ENCODE assay signal across 9 mouse cellular contexts in the genomic region with DNA sequence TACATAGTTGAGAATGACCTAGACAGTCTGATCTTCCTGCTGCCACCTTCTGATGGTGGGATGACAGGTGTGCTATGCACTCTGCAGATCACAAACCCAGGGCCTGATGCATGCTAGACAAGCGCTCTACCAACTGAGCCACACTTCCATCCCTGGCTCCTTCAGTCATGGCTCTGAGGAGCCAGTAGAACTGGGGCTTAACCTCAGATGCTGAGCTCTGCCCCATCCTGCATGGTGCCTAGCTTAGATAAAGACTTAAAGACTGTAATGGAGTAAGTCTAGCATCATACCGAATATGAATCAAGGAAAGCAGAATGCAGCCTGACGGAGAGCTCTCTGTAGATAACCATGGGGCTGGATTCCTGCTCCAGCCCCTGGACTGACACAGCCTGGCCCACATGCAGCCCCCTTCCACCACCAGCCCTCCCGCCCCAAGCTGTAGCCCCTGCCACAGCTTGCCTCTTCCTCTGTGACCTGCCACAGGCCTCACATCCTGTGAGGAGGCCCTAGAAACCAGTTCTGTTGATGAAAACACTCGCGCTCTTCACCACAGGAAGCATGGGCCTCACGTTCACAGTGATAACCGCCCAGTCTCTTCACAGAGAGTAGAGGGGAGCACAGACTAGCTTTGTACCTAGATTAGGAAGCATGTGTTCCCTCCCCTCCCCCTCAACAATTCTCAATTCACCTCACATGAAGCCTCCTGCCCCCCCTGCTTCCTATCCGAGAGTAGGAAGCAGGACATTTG. TPM values are rescaled to one million over a fixed set of nuclear protein-coding genes. Genes with fewer than 3 reads are reported as not detected.
DNase-seq lines count a peak whose midpoint lies in the region; ATAC-seq lines count a peak whose summit lies in the region.
"Had no signal": no experiment of that assay in that cellular context is flagged by ENCODE, and none has a peak within 500 bp of the region (broad histone marks: within the 10 kb centered on the region; RNA-seq: fewer than 3 reads in every experiment).

No protein-coding gene starts in this region.

- no peak for ATAC-seq in limb, embryonic 13.5 days (ENCODE audit: low FRiP score, low read depth)

- H3K9ac ChIP-seq in limb, embryonic 13.5 days: no peak overlapping the region

- peak overlapping the region; percentile 33; the same call in 1 of the 2 replicates for H3K27ac ChIP-seq in limb, embryonic 13.5 days
- no peak overlapping the region for H3K27ac ChIP-seq in limb, embryonic 10.5 days

- H3K4me3 ChIP-seq in limb, embryonic 13.5 days: no peak overlapping the region
- no peak overlapping the region for H3K4me3 ChIP-seq in limb, embryonic 10.5 days

- no peak overlapping the region for H3K4me2 ChIP-seq in limb, embryonic 13.5 days (replicated peaks)

- H3K27me3 ChIP-seq in limb, embryonic 13.5 days: no peaks in the 10 kb centered on the region
- H3K27me3 ChIP-seq in limb, embryonic 10.5 days (ENCODE audit: low read depth, poor library complexity, severe bottlenecking): no peaks in the 10 kb centered on the region

- WGBS in limb, embryonic 13.5 days: 70% methylated on average over 9 of the region's 9 CpGs
- 84% methylated on average over 9 of the region's 9 CpGs for WGBS in limb, embryonic 10.5 days

- DNase-seq in limb, embryonic 10.5 days (ENCODE audit: low spot score): no peak
- peak; percentile 31 to 44 for DNase-seq in heart, postnatal 10 days
- DNase-seq in lung, postnatal 4 days: peak; percentile 26 to 51
- peak; percentile 84 for DNase-seq in thymus, postnatal 14 days
- no peak for DNase-seq in MN1 (ENCODE audit: low spot score)
- no peak for DNase-seq in kidney, adult 18-20 months
- no peak for DNase-seq in retina, embryonic 14.5 days (ENCODE audit: low spot score)

- H3K4me1 ChIP-seq in limb, embryonic 13.5 days: peaks cover 10% of the 10 kb centered on the region
- peaks cover 22% of the 10 kb centered on the region for H3K4me1 ChIP-seq in limb, embryonic 10.5 days

- intact Hi-C loops in heart, postnatal 10 days (cut with DNase I): loop anchor here (2.0 kb wide), 1 partner anchor 71 kb away; no protein-coding TSS in a partner anchor

- no peaks in the 10 kb centered on the region for H3K9me3 ChIP-seq in limb, embryonic 13.5 days
- H3K9me3 ChIP-seq in limb, embryonic 10.5 days (replicated peaks): no peaks in the 10 kb centered on the region

- H3K36me3 ChIP-seq in limb, embryonic 13.5 days: no peaks in the 10 kb centered on the region
- no peaks in the 10 kb centered on the region for H3K36me3 ChIP-seq in limb, embryonic 10.5 days
- H3K36me3 ChIP-seq: G1E had no signal

RNA-seq across cellular contexts. Expression of gene Zfp831, which starts 41.2 kb away (rescaled TPM):
- 0.03 TPM in 2 replicates for polyA plus RNA-seq in limb, embryonic 13.5 days (2015; fragmentation: Nextera tagmentation; extraction: Ambion mirVana)
- polyA plus RNA-seq in limb, embryonic 10.5 days (2016; fragmentation: Nextera tagmentation; extraction: Ambion mirVana): not detected in 2 replicates
- total RNA-seq in heart, postnatal 10 days (2021): under 1 TPM; 0.10 to 0.12 TPM
- polyA plus RNA-seq: G1E had no signal

Comparison
In these comparisons a context has a peak if more than half of its experiments do, and no peak if none do; other contexts are left out.
1. DNase-seq: peak in heart, postnatal 10 days (2 of 2), lung, postnatal 4 days (2 of 2) and thymus, postnatal 14 days (single experiment); none in limb, embryonic 10.5 days (single experiment), MN1 (single experiment), kidney, adult 18-20 months (single experiment) and retina, embryonic 14.5 days (single experiment).